Mouse (Mus musculus) activated CD4-positive, CD25-positive, alpha-beta regulatory T cell, adult 4 months (primary cell): Measurements from ENCODE around the gene Fam187b. TPM values are rescaled to one million over a fixed set of nuclear protein-coding genes. Genes with fewer than 3 reads are reported as not detected.
"Not testable (repeated sequence)": the region's sequence is repeated elsewhere in the genome, so short reads cannot be mapped to it uniquely, and the experiment has no call there.

Experiments used
- ATAC-seq: one replicate; pipeline ENCODE4 v1.8.0; 2017
- polyA plus RNA-seq, 2 experiments: library from polyadenylated mRNA; unstranded; fragments of 100-300 nt; shearing (Covaris generic); gene quantifications; one replicate each; pipeline ENCODE4 v1.2.1; 2017

The Fam187b gene
- under 1 TPM; 0.55 to 0.86 TPM for polyA plus RNA-seq

- ATAC-seq = peak; percentile 91
Observed at GRCm38 (mm10) chr7:30973501-30974289, at the start of gene Fam187b. Fam187b (plus strand) TSS chr7:30973790.

- no peak for ATAC-seq
Observed at GRCm38 (mm10) chr7:30924071-30924470, 49.5 kb upstream of the Fam187b start.

GRCm38 (mm10) chr7:30924581-30924980 lies 49.0 kb upstream of the Fam187b start, which contains the start of gene Hamp2:
Hamp2 (minus strand) TSS chr7:30924681.
- not testable (repeated sequence) for ATAC-seq

- ATAC-seq = not testable (repeated sequence)
Observed at GRCm38 (mm10) chr7:30935422-30936099, 38.0 kb upstream of the Fam187b start.

- ATAC-seq = not testable (repeated sequence)
Observed at GRCm38 (mm10) chr7:30940070-30940469, 33.5 kb upstream of the Fam187b start.

- ATAC-seq = not testable (repeated sequence)
Observed at GRCm38 (mm10) chr7:30942365-30942764, 31.2 kb upstream of the Fam187b start.

- ATAC-seq = no peak
Observed at GRCm38 (mm10) chr7:30943909-30944635, 29.5 kb upstream of the Fam187b start, which contains the start of gene Hamp. Hamp (minus strand) TSS chr7:30944032.

GRCm38 (mm10) chr7:30944706-30945105 lies 28.9 kb upstream of the Fam187b start:
- ATAC-seq = not testable (repeated sequence)

GRCm38 (mm10) chr7:30945466-30945865 lies 28.1 kb upstream of the Fam187b start:
- ATAC-seq = not testable (repeated sequence)

GRCm38 (mm10) chr7:30945876-30946275 lies 27.7 kb upstream of the Fam187b start:
- ATAC-seq = no peak

- ATAC-seq = not testable (repeated sequence)
Observed at GRCm38 (mm10) chr7:30949902-30950301, 23.7 kb upstream of the Fam187b start.

GRCm38 (mm10) chr7:30952441-30953265 lies 20.9 kb upstream of the Fam187b start:
- no peak for ATAC-seq

- no peak for ATAC-seq
Observed at GRCm38 (mm10) chr7:30953459-30953858, 20.1 kb upstream of the Fam187b start.

GRCm38 (mm10) chr7:30954036-30954435 lies 19.6 kb upstream of the Fam187b start:
- ATAC-seq = no peak

- ATAC-seq = no peak
Observed at GRCm38 (mm10) chr7:30954971-30955520, 18.5 kb upstream of the Fam187b start.

GRCm38 (mm10) chr7:30955584-30956356 lies 17.8 kb upstream of the Fam187b start:
- peak; percentile 33 for ATAC-seq

- ATAC-seq = peak; percentile 19
Observed at GRCm38 (mm10) chr7:30956357-30956751, 17.2 kb upstream of the Fam187b start.

- ATAC-seq = peak; percentile 44
Observed at GRCm38 (mm10) chr7:30956756-30957366, 16.7 kb upstream of the Fam187b start, which contains the start of gene Usf2. Usf2 (minus strand) TSS chr7:30956803.

GRCm38 (mm10) chr7:30957367-30957783 lies 16.2 kb upstream of the Fam187b start:
- peak; percentile 72 for ATAC-seq
